Mouse (Mus musculus) embryonic fibroblast, embryonic 13.5 days (primary cell): Measurements from ENCODE around the gene Prmt8.

ENCODE experiments used
- CTCF ChIP-seq: IDR thresholded peaks from 2 replicates; pipeline ENCODE4 v1.5.1; 2011; ENCODE audit warnings: mild to moderate bottlenecking, control low read depth, low read length, moderate library complexity, borderline replicate concordance; ENCODE audit not compliant: insufficient read depth
- POLR2A ChIP-seq: IDR thresholded peaks from 2 replicates; pipeline ENCODE4 v1.6.1; 2011; ENCODE audit warnings: low read depth, mild to moderate bottlenecking, control low read depth, low read length, moderate library complexity

DNA sequence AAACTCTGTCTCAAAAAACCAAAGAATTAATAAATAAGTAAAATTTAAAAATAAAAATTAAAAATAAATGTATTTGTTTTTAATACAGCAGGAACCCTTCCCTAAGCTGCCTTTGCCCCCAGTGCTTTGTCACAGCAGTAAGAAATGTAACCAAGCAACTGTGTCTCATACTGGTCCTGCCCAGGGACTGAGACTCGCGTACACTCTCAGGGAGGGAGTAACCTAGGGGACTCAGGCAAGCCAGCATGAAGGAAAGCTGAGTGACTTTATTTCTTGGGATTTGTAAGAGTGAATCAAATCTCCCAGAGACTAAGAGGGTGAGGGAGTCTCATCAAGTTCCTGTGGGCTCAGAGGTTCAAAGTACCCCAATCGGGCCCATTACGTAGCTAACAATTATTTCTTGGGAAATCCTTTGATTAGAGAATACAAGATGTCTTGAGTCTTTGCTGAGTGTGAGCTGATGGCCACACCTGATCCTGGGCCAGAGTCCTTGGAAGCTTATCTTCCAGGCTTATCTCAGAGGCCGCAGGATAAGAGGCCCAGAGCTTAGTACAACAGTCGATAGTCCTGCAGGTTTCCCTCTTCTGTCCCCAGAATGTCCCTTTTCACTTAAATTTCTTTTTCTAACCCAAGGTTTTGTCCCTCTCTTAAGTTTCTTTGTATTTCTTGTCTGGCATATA, 82.0 kb downstream of the Prmt8 start:
- TF ChIP-seq CTCF (no peak), POLR2A (no peak)
